Comparison of ENCODE assay signal across 19 mouse cellular contexts in the genomic region with DNA sequence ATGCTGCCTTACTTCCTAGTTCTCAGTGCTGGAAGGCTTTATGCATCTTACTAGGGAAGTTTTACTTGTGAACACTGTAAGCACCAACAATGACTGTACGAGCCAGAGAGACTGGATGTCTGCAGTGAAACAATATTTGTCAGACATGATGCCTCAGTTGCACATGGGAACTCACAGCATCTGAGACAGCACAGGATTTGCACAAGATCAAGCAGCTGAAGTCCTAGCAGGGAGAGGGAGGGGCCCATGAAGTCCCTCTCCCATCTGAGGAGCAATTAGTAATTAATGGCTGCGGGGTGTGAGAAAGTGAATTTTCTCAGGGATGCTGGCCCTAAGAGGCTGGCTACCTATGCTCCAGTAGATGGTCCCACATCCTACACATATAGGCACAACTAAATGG. TPM values are rescaled to one million over a fixed set of nuclear protein-coding genes. Genes with fewer than 3 reads are reported as not detected.
DNase-seq lines count a peak whose midpoint lies in the region; ATAC-seq lines count a peak whose summit lies in the region.
"Had no signal": no experiment of that assay in that cellular context is flagged by ENCODE, and none has a peak within 500 bp of the region (broad histone marks: within the 10 kb centered on the region; RNA-seq: fewer than 3 reads in every experiment).

No protein-coding gene starts in this region.

- peaks cover 22% of the 10 kb centered on the region for H3K4me1 ChIP-seq in heart, embryonic 16.5 days (ENCODE audit: control insufficient read depth, insufficient read depth, low read length)
- H3K4me1 ChIP-seq in midbrain, embryonic 14.5 days (ENCODE audit: control insufficient read depth, insufficient read depth, low read length): peaks cover 20% of the 10 kb centered on the region
- peaks cover 15% of the 10 kb centered on the region for H3K4me1 ChIP-seq in midbrain, embryonic 16.5 days (ENCODE audit: control insufficient read depth, insufficient read depth, low read length)
- H3K4me1 ChIP-seq in forebrain, embryonic 11.5 days (replicated peaks; ENCODE audit: control insufficient read depth, insufficient read depth, low read length): peaks cover 14% of the 10 kb centered on the region
- peaks cover 24% of the 10 kb centered on the region for H3K4me1 ChIP-seq in hindbrain, embryonic 14.5 days (replicated peaks; ENCODE audit: control insufficient read depth, insufficient read depth, low read length)
- H3K4me1 ChIP-seq: lung, embryonic 15.5 days had no signal

- H3K27ac ChIP-seq in heart, embryonic 16.5 days (ENCODE audit: low read length): peak overlapping the region; percentile 90
- peak overlapping the region; percentile 14; the same call in 1 of the 2 replicates for H3K27ac ChIP-seq in midbrain, embryonic 14.5 days (replicated peaks; ENCODE audit: low read depth, low read length)
- H3K27ac ChIP-seq in midbrain, embryonic 16.5 days (ENCODE audit: low read length): no peak overlapping the region
- H3K27ac ChIP-seq in forebrain, embryonic 11.5 days (ENCODE audit: low read depth, low read length): 0 out of 2 replicates have a peak overlapping the region, but pooled peaks have one; percentile 71
- H3K27ac ChIP-seq in hindbrain, embryonic 14.5 days: peak overlapping the region; percentile 79
- H3K27ac ChIP-seq: liver, embryonic 12.5 days had no signal

- 0 out of 2 replicates have a peak overlapping the region, but pooled peaks have one; percentile 25 for H3K9ac ChIP-seq in heart, embryonic 16.5 days (ENCODE audit: low read length)
- H3K9ac ChIP-seq in midbrain, embryonic 14.5 days (replicated peaks; ENCODE audit: low read length): no peak overlapping the region
- H3K9ac ChIP-seq in midbrain, embryonic 16.5 days (ENCODE audit: low read depth, low read length): no peak overlapping the region
- H3K9ac ChIP-seq in forebrain, embryonic 11.5 days (ENCODE audit: low read length): no peak overlapping the region
- H3K9ac ChIP-seq in hindbrain, embryonic 14.5 days: no peak overlapping the region
- H3K9ac ChIP-seq: liver, embryonic 12.5 days; lung, embryonic 15.5 days; neural tube, embryonic 13.5 days had no signal

- H3K36me3 ChIP-seq in heart, embryonic 16.5 days (ENCODE audit: control insufficient read depth, insufficient read depth): peaks cover 13% of the 10 kb centered on the region
- H3K36me3 ChIP-seq in midbrain, embryonic 14.5 days (ENCODE audit: control insufficient read depth, insufficient read depth, low read length): peaks cover 5% of the 10 kb centered on the region
- no peaks in the 10 kb centered on the region for H3K36me3 ChIP-seq in midbrain, embryonic 16.5 days (ENCODE audit: control insufficient read depth, insufficient read depth, low read length)
- no peaks in the 10 kb centered on the region; the same call in 1 of the 2 replicates for H3K36me3 ChIP-seq in forebrain, embryonic 11.5 days (ENCODE audit: control insufficient read depth, insufficient read depth, low read length)
- 0 out of 2 replicates have a peak, but pooled peaks cover under 1% of the 10 kb centered on the region for H3K36me3 ChIP-seq in hindbrain, embryonic 14.5 days (replicated peaks; ENCODE audit: control insufficient read depth, insufficient read depth)

- 81% methylated on average over 2 of the region's 2 CpGs for WGBS in heart, embryonic 16.5 days
- WGBS in midbrain, embryonic 14.5 days: 76% methylated on average over 2 of the region's 2 CpGs
- 70% methylated on average over 2 of the region's 2 CpGs for WGBS in midbrain, embryonic 16.5 days
- 56% methylated on average over 2 of the region's 2 CpGs for WGBS in forebrain, embryonic 11.5 days
- WGBS in hindbrain, embryonic 14.5 days: 58% methylated on average over 2 of the region's 2 CpGs

- no peak overlapping the region for H3K4me3 ChIP-seq in heart, embryonic 16.5 days (ENCODE audit: low read length)
- H3K4me3 ChIP-seq in midbrain, embryonic 14.5 days (replicated peaks; ENCODE audit: low read depth, low read length): no peak overlapping the region
- no peak overlapping the region for H3K4me3 ChIP-seq in midbrain, embryonic 16.5 days (ENCODE audit: low read depth, low read length)
- no peak overlapping the region for H3K4me3 ChIP-seq in forebrain, embryonic 11.5 days (ENCODE audit: low read depth, low read length)
- no peak overlapping the region for H3K4me3 ChIP-seq in hindbrain, embryonic 14.5 days (replicated peaks; ENCODE audit: low read length)
- H3K4me3 ChIP-seq: liver, embryonic 12.5 days; lung, embryonic 15.5 days; megakaryocyte, embryonic 14.5 days; neural tube, embryonic 13.5 days had no signal

- no peak overlapping the region for H3K4me2 ChIP-seq in heart, embryonic 16.5 days (ENCODE audit: low read depth, low read length)
- no peak overlapping the region for H3K4me2 ChIP-seq in midbrain, embryonic 14.5 days (ENCODE audit: low read length)
- no peak overlapping the region for H3K4me2 ChIP-seq in midbrain, embryonic 16.5 days (ENCODE audit: low read length)
- no peak overlapping the region for H3K4me2 ChIP-seq in forebrain, embryonic 11.5 days (ENCODE audit: low read depth, low read length, severe bottlenecking)
- no peak overlapping the region for H3K4me2 ChIP-seq in hindbrain, embryonic 14.5 days (replicated peaks)
- H3K4me2 ChIP-seq: liver, embryonic 12.5 days; lung, embryonic 15.5 days; neural tube, embryonic 13.5 days had no signal

- no peaks in the 10 kb centered on the region for H3K27me3 ChIP-seq in heart, embryonic 16.5 days (ENCODE audit: control insufficient read depth, insufficient read depth, low read length)
- no peaks in the 10 kb centered on the region for H3K27me3 ChIP-seq in midbrain, embryonic 14.5 days (ENCODE audit: control insufficient read depth, insufficient read depth, low read length)
- no peaks in the 10 kb centered on the region for H3K27me3 ChIP-seq in midbrain, embryonic 16.5 days (ENCODE audit: control insufficient read depth, insufficient read depth, low read depth, low read length)
- no peaks in the 10 kb centered on the region for H3K27me3 ChIP-seq in forebrain, embryonic 11.5 days (ENCODE audit: control insufficient read depth, insufficient read depth, low read length)
- H3K27me3 ChIP-seq in hindbrain, embryonic 14.5 days (ENCODE audit: control insufficient read depth, insufficient read depth, low read length): no peaks in the 10 kb centered on the region
- H3K27me3 ChIP-seq: liver, embryonic 12.5 days; lung, embryonic 15.5 days; megakaryocyte, embryonic 14.5 days; neural tube, embryonic 13.5 days had no signal

- ATAC-seq in heart, embryonic 16.5 days (replicated peaks; ENCODE audit: extremely low read depth, insufficient read depth, low FRiP score): no peak
- ATAC-seq in midbrain, embryonic 14.5 days (ENCODE audit: low FRiP score, low TSS enrichment): no peak
- no peak for ATAC-seq in midbrain, embryonic 16.5 days
- ATAC-seq in forebrain, embryonic 11.5 days (replicated peaks; ENCODE audit: low FRiP score): no peak
- no peak for ATAC-seq in hindbrain, embryonic 14.5 days (ENCODE audit: low FRiP score)
- ATAC-seq: CD4-positive, CD25-positive, alpha-beta regulatory T cell, adult 4 months; intestine, embryonic 16.5 days; liver, embryonic 12.5 days had no signal

- no peak for DNase-seq in heart, postnatal 4 days
- no peak for DNase-seq in midbrain, embryonic 14.5 days
- DNase-seq in forebrain, embryonic 11.5 days (ENCODE audit: low spot score): no peak
- no peak for DNase-seq in hindbrain, embryonic 14.5 days (ENCODE audit: low spot score)
- no peak for DNase-seq in urinary bladder, postnatal 25 days (ENCODE audit: low spot score)
- DNase-seq: adrenal gland, postnatal 36 days; cerebellum, adult 9-11 months; gastrocnemius, postnatal 36 days; heart, postnatal 14 days; thymus, postnatal 36 days had no signal

- H3K9me3 ChIP-seq in heart, embryonic 16.5 days (replicated peaks; ENCODE audit: control insufficient read depth, low read length): no peaks in the 10 kb centered on the region
- no peaks in the 10 kb centered on the region for H3K9me3 ChIP-seq in midbrain, embryonic 14.5 days (ENCODE audit: control insufficient read depth, low read length)
- H3K9me3 ChIP-seq in midbrain, embryonic 16.5 days (replicated peaks; ENCODE audit: control insufficient read depth, low read length, poor library complexity, severe bottlenecking): no peaks in the 10 kb centered on the region
- no peaks in the 10 kb centered on the region for H3K9me3 ChIP-seq in forebrain, embryonic 11.5 days (ENCODE audit: control insufficient read depth, low read length)
- no peaks in the 10 kb centered on the region for H3K9me3 ChIP-seq in hindbrain, embryonic 14.5 days (ENCODE audit: control insufficient read depth, low read length)
- H3K9me3 ChIP-seq: G1E; liver, embryonic 12.5 days; lung, embryonic 15.5 days; megakaryocyte, embryonic 14.5 days; neural tube, embryonic 13.5 days had no signal

RNA-seq across cellular contexts. Expression of a gene that starts 36.3 kb away (rescaled TPM):
- 34.1 and 35.0 TPM in 2 replicates for polyA plus RNA-seq in heart, embryonic 16.5 days (2015; fragmentation: Nextera tagmentation; extraction: Ambion mirVana)
- 10 to 100 TPM; 62.4 to 65.1 TPM for total RNA-seq in heart, postnatal 4 days (2021)
- polyA plus RNA-seq in midbrain, embryonic 14.5 days (2014; fragmentation: Nextera tagmentation; extraction: Ambion mirVana): 23.9 and 49.0 TPM in 2 replicates
- 29.8 and 32.0 TPM in 2 replicates for polyA plus RNA-seq in midbrain, embryonic 16.5 days (2015; fragmentation: Nextera tagmentation; extraction: Ambion mirVana)
- 44.8 and 48.0 TPM in 2 replicates for polyA plus RNA-seq in forebrain, embryonic 11.5 days (2014; fragmentation: Nextera tagmentation; extraction: Ambion mirVana)
- polyA plus RNA-seq in hindbrain, embryonic 14.5 days (2014; fragmentation: Nextera tagmentation; extraction: Ambion mirVana): 37.9 and 41.8 TPM in 2 replicates
